Mouse (Mus musculus) embryonic fibroblast, embryonic 13.5 days (primary cell): ENCODE results near the gene Akap9.

Source experiments
- CTCF ChIP-seq: IDR thresholded peaks from 2 replicates; pipeline ENCODE4 v1.5.1; 2011; ENCODE audit warnings: mild to moderate bottlenecking, control low read depth, low read length, moderate library complexity, borderline replicate concordance; ENCODE audit not compliant: insufficient read depth
- POLR2A ChIP-seq: IDR thresholded peaks from 2 replicates; pipeline ENCODE4 v1.6.1; 2011; ENCODE audit warnings: low read depth, mild to moderate bottlenecking, control low read depth, low read length, moderate library complexity

DNA sequence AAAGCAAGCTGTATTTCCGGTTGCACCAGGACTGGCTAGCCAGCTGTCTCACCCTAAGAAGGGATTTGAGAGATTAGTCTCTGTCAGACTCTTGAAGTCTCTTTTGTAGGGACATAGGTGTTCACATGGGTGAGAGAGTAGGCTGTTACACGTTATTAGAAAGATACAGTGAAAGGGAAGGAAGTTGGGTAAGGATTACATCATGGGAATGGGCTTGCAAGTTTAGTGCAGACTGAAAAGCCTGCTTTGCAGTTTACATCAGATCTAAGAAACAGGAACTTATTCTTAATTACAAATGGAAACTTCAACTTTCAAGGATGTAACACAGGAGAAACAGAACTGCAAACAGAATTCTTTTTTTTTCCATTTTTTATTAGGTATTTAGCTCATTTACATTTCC is 22.4 kb upstream of the Akap9 start:
- TF ChIP-seq POLR2A (no peak), CTCF (no peak)
